Mouse (Mus musculus): ENCODE data around the gene Fopnl. TPM values are rescaled to one million over a fixed set of nuclear protein-coding genes. Genes with fewer than 3 reads are reported as not detected.

The Fopnl gene
- polyA plus RNA-seq, 1 experiment from 2014 or later, result 205 TPM

DNA sequence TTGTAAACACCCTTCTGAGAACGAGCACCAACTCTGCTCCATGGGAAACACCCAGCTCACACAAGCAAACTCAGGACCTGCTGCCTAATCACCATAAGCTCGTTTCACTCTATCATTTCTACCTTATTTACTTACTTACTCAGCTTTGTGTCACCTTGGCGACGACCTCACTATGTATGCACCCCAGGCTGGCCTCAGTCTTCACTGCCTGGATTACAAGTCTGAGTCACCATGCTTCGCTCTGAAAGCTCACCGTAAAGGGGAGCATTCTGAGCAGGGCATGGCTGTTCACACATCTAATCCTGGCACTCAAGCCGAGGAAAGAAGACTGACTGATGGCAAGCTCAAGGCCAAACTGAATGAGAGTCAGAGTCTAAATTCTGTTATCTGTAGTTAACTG is 13.5 kb downstream of the Fopnl start:
- Histone ChIP-seq H3K27ac (no peak overlapping the region), H3K27me3 (no peaks in the 10 kb centered on the region), H3K36me3 (ENCODE audit: poor library complexity, severe bottlenecking) (peaks cover 81% of the 10 kb centered on the region), H3K9ac (no peak overlapping the region), H3K9me3 (replicated peaks) (no peaks in the 10 kb centered on the region), H3K4me1 (no peaks in the 10 kb centered on the region), H3K4me2 (no peak overlapping the region), H3K4me3 (no peak overlapping the region)
- WGBS, result 73% methylated on average over 7 of the region's 7 CpGs
- 0 out of 2 replicates have a peak, but pooled peaks have one; percentile 8 for ATAC-seq

DNA sequence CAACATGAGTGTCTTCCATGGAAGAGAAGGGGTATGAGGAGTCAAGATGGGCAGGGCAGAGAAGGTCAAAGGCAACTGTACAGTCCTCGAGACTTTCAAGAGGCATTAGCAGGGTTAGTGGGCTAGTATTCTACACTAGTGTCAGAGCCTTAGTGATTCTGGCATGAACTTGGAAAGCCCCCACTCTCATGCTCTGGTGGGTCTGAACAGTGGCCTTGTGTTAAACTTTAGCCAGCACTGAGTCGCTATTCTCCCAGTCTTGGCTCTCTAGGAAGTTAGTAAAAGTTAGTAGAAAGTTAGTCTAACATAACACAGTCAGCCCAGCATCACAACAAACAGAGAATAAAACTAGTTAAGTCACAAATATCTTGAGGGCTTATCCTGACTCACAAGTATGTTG is 14.1 kb downstream of the Fopnl start:
- H3K9ac ChIP-seq, result no peak overlapping the region
- H3K4me1 ChIP-seq, result no peaks in the 10 kb centered on the region
- H3K27me3 ChIP-seq, result no peaks in the 10 kb centered on the region
- no peaks in the 10 kb centered on the region for H3K9me3 ChIP-seq (replicated peaks)
- H3K4me2 ChIP-seq, result no peak overlapping the region
- peaks cover 80% of the 10 kb centered on the region for H3K36me3 ChIP-seq (ENCODE audit: poor library complexity, severe bottlenecking)
- H3K4me3 ChIP-seq, result no peak overlapping the region
- H3K27ac ChIP-seq, result no peak overlapping the region
- 89% methylated on average over 2 of the region's 2 CpGs for WGBS
- no peak for ATAC-seq

DNA sequence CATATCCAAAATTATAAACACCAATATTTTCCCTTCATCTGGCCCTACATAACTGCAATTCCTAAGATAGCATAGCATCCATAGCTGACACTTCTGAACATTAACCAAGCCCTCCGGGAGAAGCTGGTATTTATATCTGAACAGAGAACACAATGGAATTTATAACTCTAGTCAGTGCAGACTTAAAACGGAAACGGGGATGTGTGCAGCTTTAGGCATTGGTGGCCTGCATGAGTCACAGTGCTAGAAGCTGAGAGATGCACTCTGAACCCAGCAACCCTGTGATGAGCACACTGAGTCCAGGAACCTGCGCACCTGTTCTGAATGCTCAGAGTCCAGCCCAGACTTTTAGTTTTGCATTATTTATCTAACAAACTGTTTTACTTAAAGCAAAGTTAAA is 18.7 kb downstream of the Fopnl start:
- Histone ChIP-seq H3K4me1 (no peaks in the 10 kb centered on the region), H3K9ac (no peak overlapping the region), H3K36me3 (ENCODE audit: poor library complexity, severe bottlenecking) (peaks cover 56% of the 10 kb centered on the region), H3K27ac (no peak overlapping the region), H3K27me3 (no peaks in the 10 kb centered on the region), H3K4me2 (no peak overlapping the region), H3K9me3 (replicated peaks) (no peaks in the 10 kb centered on the region), H3K4me3 (no peak overlapping the region)
- WGBS, result 94% methylated on average over 4 of the region's 4 CpGs
- ATAC-seq, result no peak

GRCm38 (mm10) chr16:14297746-14298145 is 19.5 kb downstream of the Fopnl start:
- Histone ChIP-seq H3K4me3 (no peak overlapping the region), H3K36me3 (ENCODE audit: poor library complexity, severe bottlenecking) (peaks cover 49% of the 10 kb centered on the region), H3K4me1 (peaks cover 1% of the 10 kb centered on the region; the same call in 1 of the 2 replicates), H3K27me3 (0 out of 2 replicates have a peak, but pooled peaks cover 7% of the 10 kb centered on the region), H3K4me2 (no peak overlapping the region), H3K9ac (no peak overlapping the region), H3K27ac (no peak overlapping the region), H3K9me3 (replicated peaks) (no peaks in the 10 kb centered on the region)
- no peak for ATAC-seq
- 91% methylated on average over 4 of the region's 4 CpGs for WGBS

- Histone ChIP-seq H3K36me3 (ENCODE audit: poor library complexity, severe bottlenecking) (peaks cover 45% of the 10 kb centered on the region), H3K9me3 (replicated peaks) (no peaks in the 10 kb centered on the region), H3K27ac (no peak overlapping the region), H3K4me2 (no peak overlapping the region), H3K27me3 (0 out of 2 replicates have a peak, but pooled peaks cover 11% of the 10 kb centered on the region), H3K4me1 (peaks cover 7% of the 10 kb centered on the region), H3K4me3 (no peak overlapping the region), H3K9ac (no peak overlapping the region)
- no peak for ATAC-seq
- WGBS, result 82% methylated on average over 3 of the region's 3 CpGs
These were observed 20.1 kb downstream of the Fopnl start for GRCm38 (mm10) chr16:14297137-14297536.

GRCm38 (mm10) chr16:14296544-14297124 is 20.6 kb downstream of the Fopnl start:
- peaks cover 12% of the 10 kb centered on the region for H3K4me1 ChIP-seq
- WGBS, result 81% methylated on average over 2 of the region's 2 CpGs
- peaks cover 40% of the 10 kb centered on the region for H3K36me3 ChIP-seq (ENCODE audit: poor library complexity, severe bottlenecking)
- ATAC-seq, result no peak
- no peak overlapping the region for H3K9ac ChIP-seq
- peaks cover 15% of the 10 kb centered on the region; the same call in 1 of the 2 replicates for H3K27me3 ChIP-seq
- no peak overlapping the region for H3K4me3 ChIP-seq
- no peak overlapping the region for H3K27ac ChIP-seq
- no peaks in the 10 kb centered on the region for H3K9me3 ChIP-seq (replicated peaks)
- H3K4me2 ChIP-seq, result no peak overlapping the region

DNA sequence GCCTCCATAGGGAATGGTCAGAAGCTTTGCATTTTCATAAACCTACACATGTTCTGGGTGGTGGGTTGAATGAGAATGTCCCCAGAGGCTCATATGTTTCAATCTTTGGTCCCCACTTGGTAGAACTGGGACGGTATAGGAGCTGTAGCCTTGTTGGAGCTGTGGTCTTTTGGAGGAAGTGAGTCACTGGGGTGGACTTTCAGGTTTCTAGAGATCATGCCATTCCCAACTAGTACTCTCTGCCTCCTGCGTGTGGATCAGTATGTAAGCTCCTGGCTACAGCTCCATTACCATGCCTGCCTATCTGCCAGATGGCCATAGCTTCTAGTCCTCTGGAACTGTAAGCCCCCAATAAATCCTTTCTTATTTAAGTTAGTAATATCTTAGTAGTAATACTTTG is 21.9 kb downstream of the Fopnl start:
- Histone ChIP-seq H3K9ac (no peak overlapping the region), H3K4me1 (peaks cover 18% of the 10 kb centered on the region), H3K4me3 (no peak overlapping the region), H3K27me3 (peaks cover 21% of the 10 kb centered on the region; the same call in 1 of the 2 replicates), H3K27ac (no peak overlapping the region), H3K9me3 (replicated peaks) (no peaks in the 10 kb centered on the region), H3K36me3 (ENCODE audit: poor library complexity, severe bottlenecking) (peaks cover 28% of the 10 kb centered on the region), H3K4me2 (no peak overlapping the region)
- WGBS, result 92% methylated on average over 2 of the region's 2 CpGs
- ATAC-seq, result no peak

DNA sequence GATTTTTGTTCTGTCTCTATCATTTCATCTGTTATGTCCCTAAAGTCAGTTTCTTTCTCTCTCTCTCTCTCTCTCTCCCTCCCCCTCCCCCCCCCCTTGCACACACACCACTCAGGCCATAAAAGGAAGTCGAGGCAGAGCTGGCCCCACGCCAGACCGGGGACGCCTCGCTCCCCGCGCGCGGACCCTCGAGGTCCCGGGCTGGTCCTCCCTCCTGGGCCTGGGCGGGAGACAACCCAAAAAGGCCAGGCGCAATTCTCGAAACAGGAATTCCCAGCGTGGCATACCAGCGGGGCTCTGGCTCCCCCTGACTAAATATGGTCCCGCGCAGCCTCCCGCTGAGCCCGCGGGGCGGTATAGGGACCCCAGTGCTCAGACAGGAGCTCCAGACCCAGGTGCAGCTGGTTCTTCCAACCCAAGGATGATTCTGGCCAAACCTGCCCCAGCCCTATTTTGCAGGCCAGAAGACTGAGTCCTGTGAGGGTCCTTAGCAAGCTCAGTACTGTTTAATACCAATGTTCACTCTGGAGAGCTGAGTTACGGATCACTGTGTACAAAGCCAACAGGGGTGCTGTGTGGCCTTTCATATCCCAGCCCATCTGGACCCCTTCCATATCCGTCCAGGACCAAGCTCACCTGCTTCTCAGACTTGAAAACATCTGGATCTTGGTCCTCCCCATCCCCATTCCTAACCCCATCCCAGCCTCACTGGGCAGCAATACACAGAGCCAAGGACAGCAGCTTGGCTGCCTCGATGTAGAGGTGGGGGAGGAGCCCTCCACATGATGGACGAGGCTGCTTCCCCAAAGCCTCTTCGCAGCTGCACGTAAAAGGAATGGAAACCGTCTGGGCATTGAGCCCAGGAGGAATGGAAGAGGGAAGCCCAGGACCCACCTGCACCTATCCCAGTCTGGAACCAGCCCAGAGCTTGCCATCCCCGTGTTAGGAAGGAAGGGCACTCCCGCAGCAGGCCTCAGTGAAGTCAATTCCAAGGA is 24.7 kb downstream of the Fopnl start:
- WGBS, result 17% methylated on average over 30 of the region's 31 CpGs
- H3K27me3 ChIP-seq, result peaks cover 21% of the 10 kb centered on the region; the same call in 1 of the 2 replicates
- H3K9ac ChIP-seq, result peak overlapping the region; percentile 46
- H3K4me1 ChIP-seq, result peaks cover 18% of the 10 kb centered on the region
- 0 out of 2 replicates have a peak, but pooled peaks cover 2% of the 10 kb centered on the region for H3K36me3 ChIP-seq (ENCODE audit: poor library complexity, severe bottlenecking)
- no peak overlapping the region for H3K27ac ChIP-seq
- peak; percentile 48 for ATAC-seq
- no peaks in the 10 kb centered on the region for H3K9me3 ChIP-seq (replicated peaks)
- H3K4me3 ChIP-seq, result peak overlapping the region; percentile 24
- peak overlapping the region; percentile 56 for H3K4me2 ChIP-seq

DNA sequence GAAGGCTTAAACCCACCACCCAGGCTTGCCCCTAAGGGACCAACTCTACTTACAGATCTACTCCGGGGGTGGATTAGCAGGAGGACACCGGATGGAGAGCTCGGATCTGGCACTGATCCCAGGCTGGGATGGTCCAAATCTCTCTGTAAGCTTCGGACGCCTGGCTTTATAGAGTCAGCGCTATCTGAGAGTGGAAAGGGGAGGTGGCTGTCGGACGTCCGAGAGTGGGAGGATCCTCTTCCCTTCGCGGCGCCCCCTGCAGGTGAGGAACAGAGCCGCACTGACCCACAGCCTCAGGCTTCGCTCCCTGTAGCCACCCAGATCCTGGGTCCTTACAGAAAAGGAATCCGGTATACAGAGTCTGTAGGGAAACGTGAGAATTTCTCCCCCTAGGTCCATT is 26.0 kb downstream of the Fopnl start, which contains the start of gene Myh11:
Gene Myh11, minus strand, starts transcription at position 150 of the 400 bp plus-strand sequence.
- WGBS, result 5% methylated on average over 16 of the region's 16 CpGs
- ATAC-seq, result peak; percentile 41; the same call in 1 of the 2 replicates
- peaks cover 18% of the 10 kb centered on the region for H3K4me1 ChIP-seq
- H3K9ac ChIP-seq, result peak within 1 kb of the TSS; percentile 46
- peak within 1 kb of the TSS; percentile 24 for H3K4me3 ChIP-seq
- no peaks in the 10 kb centered on the region for H3K9me3 ChIP-seq (replicated peaks)
- H3K27ac ChIP-seq, result no peak within 1 kb of the TSS
- no peaks in the 10 kb centered on the region for H3K36me3 ChIP-seq (ENCODE audit: poor library complexity, severe bottlenecking)
- peaks cover 21% of the 10 kb centered on the region; the same call in 1 of the 2 replicates for H3K27me3 ChIP-seq
- H3K4me2 ChIP-seq, result peak within 1 kb of the TSS; percentile 56

- Histone ChIP-seq H3K9me3 (replicated peaks) (no peaks in the 10 kb centered on the region), H3K4me1 (no peaks in the 10 kb centered on the region), H3K27me3 (no peaks in the 10 kb centered on the region), H3K9ac (no peak overlapping the region), H3K4me2 (no peak overlapping the region), H3K4me3 (no peak overlapping the region), H3K27ac (no peak overlapping the region), H3K36me3 (ENCODE audit: poor library complexity, severe bottlenecking) (no peaks in the 10 kb centered on the region)
- WGBS, result 73% methylated on average over 4 of the region's 4 CpGs
- ATAC-seq, result no peak
These were observed 44.7 kb downstream of the Fopnl start for GRCm38 (mm10) chr16:14272374-14272965.

GRCm38 (mm10) chr16:14265203-14265920 is 51.8 kb downstream of the Fopnl start:
- peak; percentile 61; the same call in 1 of the 2 replicates for ATAC-seq
- no peaks in the 10 kb centered on the region for H3K9me3 ChIP-seq (replicated peaks)
- no peaks in the 10 kb centered on the region for H3K36me3 ChIP-seq (ENCODE audit: poor library complexity, severe bottlenecking)
- no peak overlapping the region for H3K9ac ChIP-seq
- 41% methylated on average over 4 of the region's 4 CpGs for WGBS
- no peak overlapping the region for H3K4me3 ChIP-seq
- H3K27me3 ChIP-seq, result no peaks in the 10 kb centered on the region
- no peak overlapping the region for H3K27ac ChIP-seq
- no peaks in the 10 kb centered on the region for H3K4me1 ChIP-seq
- no peak overlapping the region for H3K4me2 ChIP-seq
